Mouse (Mus musculus): ENCODE results near the gene Brsk2. TPM values are rescaled to one million over a fixed set of nuclear protein-coding genes. Genes with fewer than 3 reads are reported as not detected.

Gene Brsk2
- polyA plus RNA-seq, 1 experiment from 2014 or later, result 0.07 TPM

GRCm38 (mm10) chr7:142035048-142035811 is 85.7 kb downstream of the Brsk2 start:
- Histone ChIP-seq H3K9ac (no peak overlapping the region), H3K36me3 (0 out of 2 replicates have a peak, but pooled peaks cover 3% of the 10 kb centered on the region), H3K27ac (no peak overlapping the region), H3K9me3 (replicated peaks) (no peaks in the 10 kb centered on the region), H3K27me3 (no peaks in the 10 kb centered on the region), H3K4me1 (replicated peaks) (peaks cover 8% of the 10 kb centered on the region), H3K4me2 (no peak overlapping the region), H3K4me3 (replicated peaks) (no peak overlapping the region)
- ATAC-seq (ENCODE audit: low read depth) (no peak), DNase-seq (no peak)
- 59% methylated on average over 2 of the region's 2 CpGs for WGBS (ENCODE audit: insufficient replicate concordance)

- H3K4me1 ChIP-seq (replicated peaks), result peaks cover 26% of the 10 kb centered on the region
- 71% methylated on average over 4 of the region's 4 CpGs for WGBS (ENCODE audit: insufficient replicate concordance)
- ATAC-seq (ENCODE audit: low read depth) (peak; percentile 87), DNase-seq (peak; percentile 42)
- H3K9me3 ChIP-seq (replicated peaks), result no peaks in the 10 kb centered on the region
- H3K4me3 ChIP-seq (replicated peaks), result no peak overlapping the region
- 0 out of 2 replicates have a peak, but pooled peaks cover 7% of the 10 kb centered on the region for H3K36me3 ChIP-seq
- H3K9ac ChIP-seq, result no peak overlapping the region
- no peak overlapping the region for H3K27ac ChIP-seq
- H3K4me2 ChIP-seq, result no peak overlapping the region
- no peaks in the 10 kb centered on the region for H3K27me3 ChIP-seq
Measured at GRCm38 (mm10) chr7:142037553-142038170, 88.1 kb downstream of the Brsk2 start.

- H3K36me3 ChIP-seq, result 0 out of 2 replicates have a peak, but pooled peaks cover 7% of the 10 kb centered on the region
- H3K27me3 ChIP-seq, result no peaks in the 10 kb centered on the region
- WGBS (ENCODE audit: insufficient replicate concordance), result 82% methylated on average over 3 of the region's 3 CpGs
- H3K9ac ChIP-seq, result no peak overlapping the region
- H3K9me3 ChIP-seq (replicated peaks), result no peaks in the 10 kb centered on the region
- no peak overlapping the region for H3K4me3 ChIP-seq (replicated peaks)
- no peak overlapping the region for H3K27ac ChIP-seq
- peaks cover 37% of the 10 kb centered on the region for H3K4me1 ChIP-seq (replicated peaks)
- no peak for ATAC-seq (ENCODE audit: low read depth)
- DNase-seq, result no peak
- H3K4me2 ChIP-seq, result no peak overlapping the region
Measured at GRCm38 (mm10) chr7:142040756-142041155, 91.2 kb downstream of the Brsk2 start.

GRCm38 (mm10) chr7:142045344-142045743 is 95.8 kb downstream of the Brsk2 start:
- no peaks in the 10 kb centered on the region for H3K27me3 ChIP-seq
- H3K27ac ChIP-seq, result no peak overlapping the region
- 79% methylated on average over 2 of the region's 2 CpGs for WGBS (ENCODE audit: insufficient replicate concordance)
- no peak for ATAC-seq (ENCODE audit: low read depth)
- H3K4me2 ChIP-seq, result no peak overlapping the region
- no peak for DNase-seq
- H3K4me1 ChIP-seq (replicated peaks), result peaks cover 39% of the 10 kb centered on the region
- peaks cover 35% of the 10 kb centered on the region for H3K36me3 ChIP-seq
- no peak overlapping the region for H3K4me3 ChIP-seq (replicated peaks)
- H3K9ac ChIP-seq, result no peak overlapping the region
- H3K9me3 ChIP-seq (replicated peaks), result no peaks in the 10 kb centered on the region

GRCm38 (mm10) chr7:142045932-142046331 is 96.4 kb downstream of the Brsk2 start:
- ATAC-seq (ENCODE audit: low read depth) (no peak), DNase-seq (no peak)
- H3K4me2 ChIP-seq, result no peak overlapping the region
- H3K27ac ChIP-seq, result no peak overlapping the region
- no peak overlapping the region for H3K9ac ChIP-seq
- 82% methylated on average over 1 of the region's 1 CpGs for WGBS (ENCODE audit: insufficient replicate concordance)
- H3K9me3 ChIP-seq (replicated peaks), result no peaks in the 10 kb centered on the region
- no peaks in the 10 kb centered on the region for H3K27me3 ChIP-seq
- peaks cover 36% of the 10 kb centered on the region for H3K4me1 ChIP-seq (replicated peaks)
- peaks cover 40% of the 10 kb centered on the region for H3K36me3 ChIP-seq
- H3K4me3 ChIP-seq (replicated peaks), result no peak overlapping the region

- Histone ChIP-seq H3K27me3 (no peaks in the 10 kb centered on the region), H3K4me1 (replicated peaks) (peaks cover 16% of the 10 kb centered on the region), H3K4me2 (no peak overlapping the region), H3K9ac (no peak overlapping the region), H3K9me3 (replicated peaks) (no peaks in the 10 kb centered on the region), H3K27ac (no peak overlapping the region), H3K36me3 (peaks cover 79% of the 10 kb centered on the region), H3K4me3 (replicated peaks) (no peak overlapping the region)
- no peak for DNase-seq
- ATAC-seq (ENCODE audit: low read depth), result no peak
Measured at GRCm38 (mm10) chr7:142050536-142050935, 101.0 kb downstream of the Brsk2 start.

Small RNAs within 50 kb of the gene (microRNA-seq; reads per million reads assigned to microRNA genes)
- gene Mir3104, result not detected

Other genes starting within 250 kb of the Brsk2 start
- gene Muc5ac, start 160.8 kb upstream of the Brsk2 start, polyA plus RNA-seq (2015; fragmentation: Nextera tagmentation; extraction: Ambion mirVana), result not detected in 2 replicates
- 0.01 TPM in 1 of 2 replicates, not detected in the other for gene Muc5b, start 110.7 kb upstream of the Brsk2 start, polyA plus RNA-seq (2015; fragmentation: Nextera tagmentation; extraction: Ambion mirVana)
- gene Tollip, start 31.2 kb upstream of the Brsk2 start, polyA plus RNA-seq (2015; fragmentation: Nextera tagmentation; extraction: Ambion mirVana), result 20.0 and 24.0 TPM in 2 replicates
- gene Mob2, start 111.3 kb downstream of the Brsk2 start, polyA plus RNA-seq (2015; fragmentation: Nextera tagmentation; extraction: Ambion mirVana), result 62.5 and 64.3 TPM in 2 replicates
- gene Dusp8, start 146.1 kb downstream of the Brsk2 start, polyA plus RNA-seq (2015; fragmentation: Nextera tagmentation; extraction: Ambion mirVana), result 4.4 and 4.6 TPM in 2 replicates
- not detected in 2 replicates for gene Gm45618, start 171.0 kb downstream of the Brsk2 start, polyA plus RNA-seq (2015; fragmentation: Nextera tagmentation; extraction: Ambion mirVana)
- gene Gm39115, start 186.3 kb downstream of the Brsk2 start, polyA plus RNA-seq (2015; fragmentation: Nextera tagmentation; extraction: Ambion mirVana), result not detected in 2 replicates
- not detected in 2 replicates for gene Gm45337, start 194.9 kb downstream of the Brsk2 start, polyA plus RNA-seq (2015; fragmentation: Nextera tagmentation; extraction: Ambion mirVana)
- gene Gm29735, start 207.4 kb downstream of the Brsk2 start, polyA plus RNA-seq (2015; fragmentation: Nextera tagmentation; extraction: Ambion mirVana), result not detected in 2 replicates
- not detected in 2 replicates for gene Gm4553, start 216.0 kb downstream of the Brsk2 start, polyA plus RNA-seq (2015; fragmentation: Nextera tagmentation; extraction: Ambion mirVana)
- not detected in 2 replicates for gene Krtap5-2, start 226.3 kb downstream of the Brsk2 start, polyA plus RNA-seq (2015; fragmentation: Nextera tagmentation; extraction: Ambion mirVana)
- not detected in 2 replicates for gene Gm10153, start 240.6 kb downstream of the Brsk2 start, polyA plus RNA-seq (2015; fragmentation: Nextera tagmentation; extraction: Ambion mirVana)

Measured in liver, embryonic 13.5 days (tissue).